Mouse (Mus musculus) olfactory bulb, adult 2 months (tissue): ENCODE measurements around the gene Slc35e2.
A peak's percentile ranks its signal among the peaks of the same experiment; 100 is the strongest.

Source experiments
- CTCF ChIP-seq: fragments of 200-500 bp; IDR thresholded peaks from 2 replicates; pipeline ENCODE4 v1.5.1; 2012; ENCODE audit warnings: low read depth, mild to moderate bottlenecking, low read length, moderate library complexity; ENCODE audit not compliant: insufficient read depth
- POLR2A ChIP-seq: fragments of 200-500 bp; IDR thresholded peaks from 2 replicates; pipeline ENCODE4 v1.6.1; 2012; ENCODE audit warnings: mild to moderate bottlenecking, low read depth, low read length, moderate library complexity; ENCODE audit not compliant: insufficient read depth

GRCm38 (mm10) chr4:155624338-155625291 is 23.4 kb downstream of the Slc35e2 start, which contains the start of gene Cdk11b:
- TF ChIP-seq POLR2A (peak; percentile 67), CTCF (no peak)
